Mouse (Mus musculus) mature B cell (primary cell): Measurements from ENCODE around the gene Flad1.

Experiments used
- in situ Hi-C: fragments of 300-500 bp; cut with MboI; formaldehyde crosslinking; loops from 2 replicates; pipeline ENCODE4 v1.14.3; 2019

Gene Flad1

DNA sequence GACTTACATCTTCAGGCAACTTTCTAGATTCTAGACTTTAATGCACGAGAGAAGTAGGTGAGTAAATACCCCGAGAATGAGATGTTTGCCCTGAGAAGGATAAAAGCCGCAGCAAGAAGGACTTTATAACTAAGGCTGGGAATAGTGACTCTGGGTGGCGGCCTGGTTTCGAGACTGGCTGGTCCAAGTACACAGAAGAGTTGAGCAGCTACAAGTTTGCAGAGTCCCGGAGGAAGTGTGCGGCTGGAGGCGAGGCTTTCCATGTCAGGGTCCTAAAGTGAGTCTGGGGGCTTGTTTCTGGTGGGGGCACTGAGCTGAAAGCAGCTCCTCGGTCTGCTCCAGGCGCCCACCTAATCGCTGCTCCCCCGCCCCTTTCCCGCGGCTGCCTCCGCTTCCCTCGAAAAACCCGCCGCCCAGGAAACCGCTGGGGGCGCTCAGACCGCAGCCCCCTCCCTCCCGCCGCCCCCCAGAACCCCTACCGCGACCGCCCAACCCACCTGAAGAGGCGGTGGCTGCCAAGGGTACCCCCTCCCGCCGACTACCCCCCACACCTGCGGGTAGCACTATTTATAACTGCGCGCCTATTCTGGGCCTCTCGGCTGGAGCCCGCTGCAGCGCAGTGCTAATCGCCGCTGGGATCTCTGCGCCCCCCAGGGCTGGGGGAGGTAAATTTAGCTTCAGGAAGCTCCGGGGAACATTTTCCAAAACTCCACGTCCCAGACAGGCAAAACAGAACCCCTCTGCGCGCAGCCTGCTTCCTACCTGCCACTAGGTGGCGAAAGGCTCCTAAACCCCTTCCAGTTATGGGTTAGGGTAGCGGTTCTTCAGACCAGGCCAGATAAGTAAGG lies 15.6 kb downstream of the Flad1 start:
- in situ Hi-C loops: no loop called here

DNA sequence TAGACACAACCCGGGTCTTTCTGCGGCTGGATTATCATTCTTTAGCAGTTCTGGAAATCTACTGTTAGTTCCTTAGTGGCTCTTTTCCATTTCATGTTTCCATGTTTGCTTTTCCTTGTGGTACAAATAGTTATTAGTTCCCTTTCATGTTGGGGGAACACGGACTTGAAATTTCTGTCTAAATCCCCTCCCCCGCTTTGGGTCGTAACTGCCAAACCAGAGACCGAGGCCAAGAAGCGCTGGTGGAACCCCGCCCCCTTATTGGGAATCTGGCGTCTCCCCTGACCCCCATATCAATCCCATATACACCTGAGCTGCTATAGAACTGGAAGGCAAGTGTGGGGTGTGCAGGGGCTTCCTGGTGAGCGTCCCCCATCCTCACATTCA lies 16.3 kb downstream of the Flad1 start:
- in situ Hi-C loops: no loop called here

DNA sequence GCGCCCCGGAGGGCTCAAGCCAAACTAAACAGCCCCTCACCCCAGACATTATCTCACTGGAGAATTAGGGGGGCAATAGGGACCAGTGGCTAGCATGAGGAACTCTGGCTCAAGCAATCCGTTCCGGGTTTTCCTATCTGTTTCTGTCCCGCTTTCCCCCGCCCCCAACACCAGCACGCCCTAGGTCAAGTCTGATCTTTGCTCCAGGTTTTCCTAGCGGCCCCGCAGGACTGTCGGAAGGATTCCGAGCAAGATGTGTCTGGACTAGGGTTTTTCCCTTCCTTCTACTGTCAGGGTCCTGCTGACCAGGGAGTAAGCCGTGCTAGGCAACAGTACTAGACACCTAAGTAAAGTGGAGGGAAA lies 16.8 kb downstream of the Flad1 start:
- in situ Hi-C loops: no loop called here

DNA sequence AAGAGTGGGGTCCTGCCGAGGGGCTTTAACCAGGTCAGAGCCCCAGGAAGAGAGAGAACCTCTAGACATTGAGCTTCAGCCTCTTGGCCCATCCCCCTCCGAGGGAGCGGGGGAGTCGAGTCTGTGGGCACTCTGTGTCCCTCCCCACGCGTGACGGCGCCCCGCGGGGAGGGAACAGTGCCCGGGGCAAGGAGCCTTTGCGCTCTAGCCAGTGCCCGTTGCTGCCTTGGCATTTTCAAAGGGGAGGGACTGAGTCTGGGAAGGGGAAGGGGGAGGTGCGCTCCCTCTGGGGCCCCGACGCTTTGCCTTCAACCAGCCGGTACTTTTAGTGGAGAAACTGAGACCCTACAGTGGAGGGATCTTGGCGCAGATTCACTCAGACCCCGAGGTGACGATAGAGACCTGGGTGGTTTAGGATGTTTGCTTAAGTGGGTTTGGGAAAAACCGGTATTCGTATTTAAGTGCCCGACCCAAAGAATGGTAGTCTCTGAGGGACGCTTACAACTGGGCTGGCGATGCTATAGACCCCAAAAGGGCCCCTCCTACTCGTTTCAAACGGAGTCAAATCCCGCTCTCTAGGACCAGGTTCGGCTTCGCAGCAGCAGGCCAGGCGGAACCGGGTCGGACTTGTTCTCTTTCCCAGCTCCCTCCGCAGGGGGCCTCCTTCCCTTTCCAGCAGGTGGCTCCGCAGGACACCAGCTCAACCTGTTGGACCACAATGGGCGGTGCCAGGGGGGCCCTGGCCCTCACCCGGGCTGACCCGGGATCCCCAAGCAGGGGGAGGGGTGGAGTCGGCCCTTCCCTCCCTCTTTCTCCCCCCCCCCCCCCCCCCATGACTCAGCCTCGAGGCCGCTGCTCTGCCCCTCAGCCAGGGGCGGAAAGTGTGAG lies 17.4 kb downstream of the Flad1 start, which contains the start of gene Zbtb7b:
Gene Zbtb7b, minus strand, starts transcription at position 771 of the 888 bp plus-strand sequence.
- in situ Hi-C loops: no loop called here

DNA sequence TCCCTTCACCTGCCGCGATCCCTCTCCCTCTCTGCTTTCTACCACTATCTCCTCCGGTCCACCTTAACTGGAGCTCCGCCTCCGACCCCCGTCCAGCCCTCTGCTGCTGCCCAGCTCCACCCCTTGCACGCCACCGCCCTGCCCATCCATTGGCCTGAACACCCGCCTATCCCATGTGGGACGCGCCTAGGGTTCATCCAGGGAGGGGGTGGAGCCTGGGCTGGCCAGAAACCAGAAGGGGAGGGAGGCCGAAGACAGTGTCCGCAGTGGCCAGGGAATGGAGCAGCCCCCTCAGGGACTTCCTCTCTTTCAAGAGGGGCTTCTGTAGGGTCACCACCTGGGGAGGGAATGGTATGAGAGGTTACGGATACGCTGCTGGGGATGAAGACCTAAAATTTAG lies 18.1 kb downstream of the Flad1 start:
- in situ Hi-C loops: no loop called here

DNA sequence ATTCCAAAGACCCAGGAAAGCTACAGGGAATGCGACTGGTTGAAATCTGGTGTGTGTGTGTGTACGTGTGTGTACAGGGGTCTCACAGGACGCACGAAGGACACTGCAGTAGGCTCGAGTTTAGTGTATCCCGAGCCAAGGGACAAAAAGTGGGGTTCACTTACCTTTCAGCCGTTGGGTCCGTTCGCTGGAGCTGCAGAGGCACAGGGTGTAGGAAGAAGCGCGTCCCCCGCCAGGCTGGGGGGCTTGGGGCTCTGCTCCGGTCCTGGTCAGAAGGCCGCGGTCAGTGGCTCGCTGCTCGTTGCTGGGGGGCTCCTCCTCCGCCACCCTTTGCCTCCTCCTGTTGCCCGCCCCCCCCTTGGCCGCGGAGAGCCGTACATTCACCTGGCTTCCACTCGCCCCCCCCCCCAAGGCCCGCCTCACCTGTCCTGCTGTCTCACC lies 18.8 kb downstream of the Flad1 start:
- in situ Hi-C loops: no loop called here

DNA sequence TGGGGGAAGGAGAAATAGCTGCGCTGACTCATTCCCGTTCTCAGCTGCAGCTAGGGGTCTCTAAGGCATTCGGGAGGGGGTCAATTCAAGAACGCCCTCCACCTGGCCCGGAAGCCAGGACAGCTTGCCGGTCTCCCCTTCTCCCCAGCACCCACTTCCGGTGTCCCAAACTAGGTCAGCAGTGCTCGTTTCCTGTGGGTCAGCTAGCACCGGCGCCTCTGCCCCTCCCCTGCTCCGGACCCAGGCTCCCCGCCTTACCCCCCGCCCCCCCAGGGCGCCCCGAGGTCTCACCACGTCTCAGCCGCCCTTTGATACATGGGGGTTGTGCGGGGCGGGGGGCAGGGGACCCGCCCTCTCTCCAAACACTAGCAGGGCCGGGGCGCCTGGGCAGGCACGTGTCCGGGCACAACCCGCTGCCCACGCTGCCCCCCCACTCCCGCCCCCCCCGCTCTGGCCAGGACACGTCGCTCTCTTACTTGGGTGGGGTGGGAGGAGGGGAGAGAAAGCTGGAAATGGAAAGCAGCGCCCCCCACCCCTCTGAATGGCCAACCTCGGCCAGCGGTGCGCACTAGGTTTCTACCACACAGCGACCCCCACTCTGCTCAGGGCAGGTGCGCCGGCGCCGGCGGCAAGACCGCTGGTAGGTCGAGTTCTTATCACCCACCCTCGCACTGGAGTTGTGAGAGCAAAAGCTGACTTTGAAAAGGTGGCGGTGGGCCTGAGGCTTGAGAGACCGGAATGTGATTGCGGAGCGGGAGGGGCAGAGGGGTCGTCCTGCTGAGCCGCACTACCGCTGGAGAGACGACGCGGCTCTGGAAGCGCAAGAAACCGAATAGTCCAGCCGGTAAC lies 19.8 kb downstream of the Flad1 start:
- in situ Hi-C loops: no loop called here

DNA sequence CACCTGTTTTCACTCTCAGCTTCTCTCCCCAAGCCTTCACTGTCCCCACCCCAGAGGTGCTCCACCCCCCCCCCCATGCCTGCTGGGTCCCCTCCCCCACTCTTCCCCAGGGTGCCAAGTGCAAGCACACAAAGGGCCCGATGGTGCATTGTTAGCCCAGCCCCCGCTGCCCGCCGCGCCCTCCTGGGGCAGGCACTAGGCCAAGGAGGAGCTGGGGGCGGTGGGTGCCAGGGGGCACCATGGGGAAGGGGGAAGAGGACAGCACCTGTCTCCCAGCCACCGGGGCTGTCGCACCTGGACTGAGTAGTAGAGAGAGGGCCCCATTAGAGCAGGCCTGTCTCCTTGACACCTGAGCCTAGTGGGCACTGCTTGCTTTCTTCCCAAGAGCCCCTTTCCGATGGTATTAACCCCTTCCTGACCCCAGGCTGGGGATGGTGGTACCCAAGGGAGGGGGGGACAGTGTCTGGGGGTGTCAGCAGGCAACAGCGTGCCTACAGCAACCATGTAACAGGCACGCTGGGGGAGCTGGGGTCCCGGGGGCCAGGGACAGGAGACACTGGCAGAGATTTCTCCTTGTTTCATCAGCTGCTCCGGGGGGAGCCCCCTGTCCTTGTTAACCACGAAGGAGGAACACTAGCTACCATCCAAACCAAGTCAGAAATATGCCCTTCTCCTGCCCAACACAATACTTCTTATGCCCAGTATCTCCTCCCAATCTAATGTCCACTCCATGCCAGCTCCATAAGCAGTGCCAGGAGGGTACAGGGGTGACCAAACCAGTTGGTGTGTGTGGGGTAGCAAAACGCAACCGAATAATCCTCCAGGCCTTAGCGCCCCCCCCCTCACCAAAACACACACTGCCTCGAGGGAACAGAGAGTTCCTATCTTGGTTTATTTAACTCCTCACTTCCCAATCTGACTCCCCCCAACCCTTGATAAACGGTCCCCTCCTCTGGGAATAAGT lies 20.7 kb downstream of the Flad1 start:
- in situ Hi-C loops: no loop called here

DNA sequence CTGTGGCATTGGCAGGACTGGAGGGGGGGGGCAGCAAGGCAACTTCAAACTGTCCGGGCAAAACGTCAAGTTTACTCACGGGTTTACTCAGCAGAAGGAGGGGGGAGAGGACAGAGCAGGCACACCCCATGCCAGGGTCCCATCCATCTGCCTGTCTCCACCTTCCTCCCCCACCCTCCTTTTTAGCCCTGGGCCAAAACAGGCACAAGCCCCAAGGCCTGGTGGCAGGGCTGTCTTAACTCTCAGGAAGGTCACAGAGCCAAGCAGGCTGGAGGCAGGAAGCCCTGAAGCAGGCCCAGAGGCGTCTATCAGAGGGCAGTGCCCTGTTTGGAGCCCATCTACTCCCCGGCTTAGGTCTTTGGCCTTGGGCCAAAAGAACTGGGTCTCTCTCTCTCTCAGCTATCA lies 21.6 kb downstream of the Flad1 start:
- in situ Hi-C loops: no loop called here

DNA sequence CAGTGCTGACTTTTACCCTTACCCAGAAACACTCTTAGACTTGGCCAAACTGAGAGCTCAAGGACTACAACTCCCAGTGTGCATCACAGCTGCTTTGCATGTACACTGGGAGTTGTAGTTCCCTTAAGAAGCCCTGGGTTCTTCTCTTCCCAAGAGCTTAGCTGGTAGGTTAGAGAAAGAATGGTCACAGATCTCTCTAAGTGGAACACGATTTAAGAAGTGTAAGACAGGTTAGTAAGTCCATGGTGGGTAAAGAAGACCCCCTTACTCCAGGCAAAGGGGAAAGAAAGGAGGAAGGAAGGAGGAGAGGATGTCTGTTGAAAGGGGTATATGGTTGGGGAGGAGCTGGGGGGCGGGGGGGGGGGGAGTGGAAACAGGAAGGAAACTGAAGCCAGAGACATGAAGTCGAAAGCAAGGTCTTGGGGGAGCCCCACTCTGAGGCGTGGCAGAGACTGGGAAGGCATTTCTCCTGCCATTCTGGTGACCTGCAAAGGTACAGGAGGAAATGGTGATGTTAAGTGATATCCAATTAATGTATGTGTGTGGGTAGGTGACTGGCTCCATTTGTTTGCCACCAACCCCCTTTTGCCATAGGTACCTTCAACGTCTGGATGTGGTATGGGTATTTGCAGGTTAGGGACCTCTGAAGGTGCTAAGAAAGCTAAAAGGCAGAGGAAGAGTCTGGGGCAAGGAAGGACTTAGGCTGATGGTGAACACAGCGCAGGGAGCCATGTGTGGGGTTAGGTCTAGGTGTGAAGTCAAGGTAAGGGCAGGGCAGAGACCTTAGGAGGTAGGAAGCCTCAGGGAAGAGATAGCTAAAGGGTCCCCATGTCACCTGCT lies 22.5 kb downstream of the Flad1 start:
- in situ Hi-C loops: no loop called here

DNA sequence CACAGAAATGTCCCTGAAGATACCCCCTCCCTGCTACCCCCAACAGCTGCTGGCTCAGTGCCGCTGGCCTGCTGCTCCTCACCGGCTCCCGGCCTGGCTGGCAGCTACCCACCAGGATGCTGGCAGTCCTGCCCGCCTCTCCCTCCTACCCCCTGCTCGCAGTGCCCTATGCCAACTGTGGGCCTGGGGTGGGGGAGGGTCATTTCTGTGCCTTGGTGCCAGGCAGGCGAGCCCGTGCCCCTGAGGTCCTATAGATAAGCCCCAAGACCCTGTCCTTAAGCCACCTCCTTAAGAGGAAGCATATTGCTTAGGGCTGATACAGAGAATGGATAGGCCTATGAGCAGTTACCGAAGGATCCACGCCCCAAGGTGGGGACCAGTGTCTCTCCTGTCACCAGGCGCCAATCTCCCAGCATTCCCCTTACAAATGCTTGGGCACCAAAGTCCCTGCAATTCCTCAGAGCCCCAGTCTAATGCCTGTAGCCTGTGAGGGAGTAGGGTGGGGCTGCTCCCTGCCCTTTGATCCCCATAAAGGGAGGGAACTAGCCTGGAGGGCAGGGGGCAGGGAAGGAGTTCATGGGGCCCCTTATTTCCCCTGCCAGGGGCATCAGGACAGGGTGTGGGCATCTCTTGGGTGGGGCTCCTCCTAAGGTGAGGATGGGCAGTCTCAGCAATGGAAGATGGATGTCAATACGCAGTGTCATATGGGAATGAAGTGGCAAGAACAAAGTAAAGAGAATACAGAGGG lies 23.4 kb downstream of the Flad1 start:
- in situ Hi-C loops: no loop called here

DNA sequence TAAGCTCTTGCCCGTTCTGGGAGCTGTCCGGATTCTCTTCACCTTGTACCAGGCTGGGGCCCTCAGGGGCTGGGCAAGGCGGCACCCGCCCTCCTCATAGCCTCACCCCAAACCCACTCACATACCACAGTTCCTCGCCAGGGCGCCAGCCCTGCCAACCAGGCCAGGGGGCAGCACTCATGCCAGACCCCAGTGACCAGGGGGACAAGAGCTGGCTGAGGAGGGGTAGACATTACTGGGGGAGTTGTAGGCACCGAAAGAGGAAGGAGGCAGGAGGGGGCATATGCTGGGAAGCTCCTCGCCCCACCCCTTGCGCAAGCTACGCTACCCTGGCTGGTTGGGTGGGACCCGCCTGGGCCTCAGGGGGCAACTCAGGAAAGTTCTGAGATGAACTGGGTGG lies 24.0 kb downstream of the Flad1 start:
- in situ Hi-C loops: no loop called here

DNA sequence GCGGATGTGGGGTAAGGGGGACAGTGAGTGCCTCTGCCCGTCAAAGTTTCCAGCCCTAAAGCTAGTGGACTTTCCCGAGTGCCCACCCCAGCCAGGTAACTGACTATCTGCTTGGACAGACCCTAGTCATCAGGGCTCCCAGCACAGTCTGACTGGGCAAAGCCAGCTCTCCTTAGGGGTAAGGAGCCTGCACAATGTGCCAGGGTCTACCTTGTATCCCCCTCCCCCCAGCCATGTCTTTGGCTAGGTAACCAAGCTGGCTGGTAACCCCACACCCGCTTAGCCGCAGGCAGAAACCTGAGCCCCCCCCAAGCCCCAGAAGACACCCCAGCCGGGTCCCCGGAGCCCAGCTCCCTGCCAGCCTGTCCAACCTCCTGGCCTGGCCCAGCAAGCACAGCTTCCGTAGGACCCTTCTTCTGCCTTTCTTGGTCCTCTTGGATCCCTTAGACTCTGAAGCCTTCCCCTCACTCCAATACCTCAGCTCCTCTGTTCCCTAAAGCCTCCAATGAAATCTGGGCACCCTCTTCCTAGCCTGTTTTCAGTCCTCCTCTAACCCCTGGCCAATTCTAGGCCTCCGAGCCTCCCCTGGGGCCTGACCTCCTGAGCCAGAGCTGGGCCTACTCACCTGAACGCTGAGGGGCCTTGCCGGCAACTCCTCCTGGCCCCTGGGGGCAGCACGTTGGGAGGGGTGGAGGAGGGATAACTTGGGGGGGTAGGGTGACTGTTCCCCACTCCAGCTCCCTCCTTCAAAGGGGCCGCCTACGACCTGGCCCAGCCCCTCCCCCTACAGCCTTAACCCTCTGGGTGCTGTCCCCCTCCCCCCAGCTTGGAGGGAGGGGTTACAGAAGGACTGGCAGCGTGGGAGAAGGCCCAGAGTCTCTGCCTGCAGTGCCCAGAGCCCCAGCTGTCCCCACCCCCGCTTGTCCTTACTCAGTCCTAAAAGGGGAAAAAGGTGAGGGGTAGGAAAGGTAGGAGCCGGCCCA lies 24.9 kb downstream of the Flad1 start:
- in situ Hi-C loops: no loop called here

DNA sequence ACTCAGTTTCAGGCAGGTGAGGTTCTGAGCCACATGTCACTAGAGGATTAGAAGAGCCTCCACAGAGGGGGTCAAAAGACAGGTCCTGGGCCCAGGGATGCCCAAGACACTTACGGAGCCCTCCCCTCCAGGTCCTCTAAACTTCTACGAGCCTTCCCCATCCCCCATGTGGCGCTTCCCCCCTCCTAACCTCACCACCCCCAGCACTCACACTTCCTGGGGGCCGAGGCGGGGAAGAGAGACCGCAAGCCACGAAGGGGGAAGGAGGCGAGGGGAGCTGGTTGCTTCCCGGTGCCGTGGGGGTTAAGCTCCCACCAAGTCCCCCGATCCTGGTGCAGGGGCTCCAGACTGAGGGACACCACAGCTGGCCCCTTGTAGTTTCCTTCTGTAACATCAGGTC lies 26.2 kb downstream of the Flad1 start:
- in situ Hi-C loops: no loop called here

DNA sequence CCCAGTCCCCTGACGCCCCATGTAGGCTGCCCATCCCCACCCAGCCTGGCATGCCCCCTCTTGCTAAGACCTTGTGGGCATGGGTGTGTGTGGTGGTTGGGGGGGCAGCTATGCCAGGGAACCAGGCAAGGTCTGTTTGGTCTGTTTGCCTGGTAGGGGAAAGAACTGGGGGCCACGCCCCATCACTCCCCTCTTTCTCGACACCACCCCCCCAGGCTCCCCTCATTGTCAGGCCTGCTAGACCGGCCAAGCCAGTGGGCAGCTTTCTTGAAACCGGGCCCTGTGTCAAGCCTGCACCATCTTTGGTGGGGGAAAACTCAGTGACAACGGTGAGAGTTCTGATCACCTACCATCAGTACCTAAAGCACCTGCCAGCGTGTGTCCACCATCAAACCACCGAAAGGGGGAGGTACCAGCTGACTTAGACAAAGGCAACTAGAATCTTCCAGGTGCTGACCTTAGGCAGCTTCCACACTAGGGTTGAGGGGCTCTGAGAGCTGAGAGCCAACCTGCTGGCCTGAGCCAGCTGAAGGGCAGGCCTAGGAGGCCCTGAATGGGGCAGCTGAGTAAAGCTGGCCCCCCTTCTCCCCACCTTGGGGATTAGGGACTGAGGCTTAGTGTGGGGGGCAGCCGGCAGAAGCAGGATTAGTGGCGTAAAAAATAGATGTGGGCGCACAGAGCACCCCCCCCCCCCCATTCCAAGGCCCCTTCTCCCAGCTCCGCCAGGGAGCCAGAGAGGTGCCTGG lies 27.2 kb downstream of the Flad1 start:
- in situ Hi-C loops: no loop called here

DNA sequence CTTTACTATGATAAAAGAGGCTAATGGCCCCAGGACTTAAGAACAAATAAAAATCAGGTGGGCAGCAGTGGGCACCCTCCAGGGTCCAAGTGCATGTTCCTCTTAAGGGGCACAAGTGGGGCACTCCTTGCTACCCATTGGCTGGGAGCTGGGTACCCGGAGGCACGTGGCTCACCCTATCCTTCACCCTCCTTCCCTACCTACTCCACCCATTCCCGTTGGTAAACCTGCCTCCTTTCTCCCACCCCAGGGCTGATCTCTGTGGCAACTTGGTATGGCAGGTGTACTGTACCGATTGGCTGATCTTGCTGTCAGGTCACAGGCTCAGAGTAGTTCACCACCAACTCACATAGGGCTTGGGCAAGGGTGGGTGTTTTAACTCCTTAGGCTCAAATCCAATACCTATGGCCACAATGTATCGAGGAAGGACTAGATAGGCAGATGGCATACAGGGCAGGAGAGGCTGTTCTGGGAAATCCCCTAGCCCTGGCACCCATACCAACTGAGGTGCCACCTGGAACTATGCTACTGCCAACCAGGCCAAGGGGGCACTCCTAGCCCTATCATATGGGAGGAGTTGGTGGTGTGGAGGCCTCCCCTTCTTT lies 27.9 kb downstream of the Flad1 start:
- in situ Hi-C loops: no loop called here

DNA sequence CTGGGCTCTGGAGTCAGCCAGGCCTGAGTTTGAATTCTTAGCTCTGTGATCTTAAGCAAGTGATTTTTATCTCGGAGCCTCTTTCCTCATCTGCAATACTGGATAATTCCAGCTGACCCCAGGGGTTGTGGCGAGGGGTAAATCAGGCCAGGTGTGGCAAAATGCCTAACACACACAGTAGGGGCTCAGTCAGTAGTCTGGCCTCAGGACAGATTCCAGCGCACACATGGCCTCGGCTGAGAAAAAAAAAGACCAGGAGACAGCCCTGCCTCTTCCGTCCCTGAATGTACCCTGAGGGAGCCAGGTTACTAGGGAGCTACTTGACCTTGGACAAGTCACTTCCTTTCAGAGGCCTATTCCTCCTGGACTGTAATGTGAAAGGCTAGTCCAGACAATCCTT lies 28.7 kb downstream of the Flad1 start:
- in situ Hi-C loops: no loop called here
